Mouse (Mus musculus) regulatory T cell (primary cell): ENCODE measurements around the gene Ipo9.

Experiments
- in situ Hi-C: fragments of 300-600 bp; cut with MboI, MseI; formaldehyde crosslinking; loops from one replicate; pipeline ENCODE4 v1.15.1; 2025; ENCODE audit warnings: high pct_unique_total_duplicates

The Ipo9 gene

DNA sequence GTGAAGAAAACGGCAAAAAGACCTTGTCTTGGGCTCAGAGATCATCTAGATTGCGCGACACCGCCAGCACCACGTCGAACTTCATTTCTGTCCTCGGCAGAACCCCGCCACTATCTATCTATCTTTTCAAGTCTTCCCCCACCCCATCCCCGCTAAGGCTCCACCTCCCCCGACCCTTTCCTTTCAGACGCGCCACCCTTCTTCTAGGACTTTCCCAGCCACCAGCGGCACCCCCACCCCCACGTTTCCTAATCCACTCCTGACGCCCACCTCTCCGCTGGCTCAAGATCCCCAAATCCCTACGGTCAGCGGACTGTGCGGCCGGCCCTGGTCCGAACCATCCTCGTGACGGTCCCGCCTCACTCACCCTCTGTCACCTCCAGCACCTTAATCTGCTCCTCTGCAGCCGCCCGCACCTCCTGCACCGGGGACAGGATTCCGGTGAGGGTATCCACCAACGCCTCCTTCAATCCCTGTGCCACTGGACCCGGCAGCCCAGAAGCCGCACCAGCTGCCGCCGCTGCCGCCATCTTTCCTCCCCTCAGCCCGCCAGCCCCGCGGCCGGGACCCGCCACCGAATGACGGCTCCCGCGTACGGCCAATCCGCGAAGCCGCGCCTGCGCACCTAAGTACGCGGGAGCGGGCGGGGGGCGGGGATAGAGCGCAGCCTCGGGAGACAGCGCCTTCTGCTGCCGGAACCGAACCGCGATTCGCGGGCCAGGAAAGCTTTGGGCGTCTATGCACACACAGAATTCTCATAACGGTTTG, at the start of gene Ipo9:
Gene Ipo9, minus strand, starts transcription at position 599 of the 768 bp plus-strand sequence.
- in situ Hi-C loops: loop anchor here (10.0 kb wide), 2 partner anchors 125 to 1215 kb away; no protein-coding TSS in a partner anchor

DNA sequence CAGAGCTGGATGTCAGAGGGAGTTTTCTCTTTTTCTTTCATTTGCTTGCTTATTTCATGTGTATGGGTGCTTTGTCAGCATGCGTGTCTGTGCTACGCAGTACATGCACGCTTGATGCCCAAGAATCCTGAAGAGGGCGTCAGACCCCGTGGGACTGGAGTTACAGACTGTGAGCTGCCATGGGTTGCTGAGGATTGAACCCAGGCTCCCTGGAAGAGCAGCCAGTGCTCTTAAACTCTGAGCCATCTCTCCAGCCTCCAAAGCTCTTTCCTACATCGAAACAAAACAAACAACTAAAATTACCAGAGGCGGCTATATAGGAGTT, 45.2 kb upstream of the Ipo9 start:
- in situ Hi-C loops: no loop called here

DNA sequence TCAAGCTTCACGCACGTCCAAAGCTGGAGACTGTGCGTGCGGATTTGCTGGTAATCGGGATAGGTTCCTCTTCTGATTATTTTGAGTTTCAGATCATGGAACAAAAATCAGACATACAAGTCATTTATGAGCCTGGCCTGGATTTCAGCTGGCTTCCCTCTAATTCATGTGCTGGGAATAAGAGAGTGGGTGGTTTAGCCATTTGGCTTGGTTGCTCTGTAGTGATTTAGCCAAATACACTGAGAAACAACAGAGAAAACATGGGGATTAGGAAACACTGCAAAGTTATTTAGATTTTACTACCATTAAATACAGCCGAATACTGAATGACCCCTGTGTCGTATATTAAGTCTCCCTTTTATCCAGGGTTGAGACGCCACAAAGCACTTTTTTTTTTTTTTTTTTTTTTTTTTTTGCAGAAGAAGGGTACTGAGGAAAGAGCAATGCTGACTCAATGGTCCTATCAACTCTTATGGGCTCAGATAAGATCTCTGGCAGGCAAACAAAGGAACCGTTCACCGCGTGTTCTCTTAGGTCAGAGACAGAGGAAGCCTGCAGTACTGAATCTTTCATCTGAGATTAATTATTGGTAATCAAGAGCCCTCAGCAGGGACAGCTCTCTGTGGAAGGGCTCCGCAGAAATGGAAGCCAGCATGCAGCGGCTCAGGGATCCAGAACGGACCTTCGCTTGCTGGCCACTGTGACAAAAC, 44.7 kb upstream of the Ipo9 start:
- in situ Hi-C loops: no loop called here

DNA sequence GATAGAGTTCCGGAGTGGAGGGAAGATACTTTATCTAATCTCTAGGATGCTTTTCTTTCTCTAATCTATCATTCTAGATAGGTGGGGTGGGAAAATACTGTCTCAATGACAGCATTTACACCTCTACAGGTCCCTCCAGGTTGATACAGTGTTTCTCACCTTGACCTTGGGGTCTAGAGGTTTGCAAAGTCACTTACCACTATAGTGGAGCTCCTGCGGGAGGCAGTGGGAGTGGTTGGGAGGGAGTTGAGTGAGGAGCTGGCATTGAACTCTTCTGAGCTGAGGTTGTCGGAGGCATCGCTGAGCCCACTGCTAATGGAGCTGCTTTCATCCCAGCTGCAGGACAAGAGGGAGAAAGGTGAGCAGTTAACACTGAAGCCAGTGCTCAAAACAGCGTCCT, 42.2 kb upstream of the Ipo9 start:
- in situ Hi-C loops: no loop called here

DNA sequence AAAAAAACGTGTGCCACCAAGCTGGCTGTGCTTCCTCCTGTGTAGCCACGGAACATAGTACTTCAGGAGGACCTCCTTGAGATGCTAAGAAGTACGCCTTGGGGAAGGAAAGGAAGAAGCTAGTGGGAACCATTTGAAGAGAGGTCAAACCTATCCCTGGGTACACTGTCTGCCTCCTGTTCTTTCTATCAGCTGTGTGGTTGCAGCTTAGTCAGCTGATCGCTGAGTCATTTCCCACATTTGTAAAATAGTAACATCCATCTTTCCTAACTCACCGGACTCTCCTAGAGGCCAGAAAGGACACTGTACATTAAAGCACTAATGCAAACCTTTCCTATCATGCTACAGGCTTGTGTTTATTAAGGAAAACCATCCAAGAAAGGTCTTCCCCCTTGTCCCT, 41.4 kb upstream of the Ipo9 start:
- in situ Hi-C loops: no loop called here

DNA sequence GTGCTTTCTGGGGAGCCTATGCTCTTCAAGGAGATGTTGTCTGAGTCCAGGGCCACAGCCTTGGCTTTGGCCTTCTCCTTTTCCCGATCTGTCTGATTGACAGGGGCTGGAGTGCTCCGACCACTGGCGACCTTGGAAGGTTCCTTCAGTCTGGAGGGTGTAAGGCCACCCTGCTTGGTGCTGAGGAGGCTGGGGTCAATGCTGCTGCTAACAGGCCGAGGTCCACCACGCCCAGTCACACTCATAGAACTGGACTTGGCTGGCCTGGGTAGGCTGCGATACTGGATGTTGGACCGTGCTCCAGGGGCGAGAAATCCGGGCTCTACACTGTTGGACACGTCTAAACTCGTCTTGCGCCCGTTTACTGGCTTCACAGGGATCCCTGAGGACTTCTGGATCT, 40.2 kb upstream of the Ipo9 start:
- in situ Hi-C loops: no loop called here

DNA sequence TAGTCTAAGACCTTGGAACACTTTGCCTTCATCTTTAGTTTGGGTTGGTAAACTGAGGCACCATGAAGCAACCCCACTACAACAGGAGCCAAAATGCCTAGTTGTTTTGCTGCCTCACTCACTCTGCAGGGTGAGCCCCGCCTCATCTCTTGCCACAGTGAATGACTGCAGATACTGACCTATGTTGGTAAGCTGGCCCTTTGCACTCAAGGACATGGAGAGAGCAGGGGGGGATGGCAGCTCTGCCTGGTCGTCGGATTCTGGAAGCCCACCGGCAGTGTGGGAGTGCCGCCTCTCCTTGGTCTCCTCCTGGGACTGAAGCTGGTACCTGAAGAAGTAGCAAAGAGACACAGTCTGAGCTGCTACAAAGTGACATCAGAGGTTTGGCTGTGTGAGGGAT, 37.2 kb upstream of the Ipo9 start:
- in situ Hi-C loops: no loop called here

DNA sequence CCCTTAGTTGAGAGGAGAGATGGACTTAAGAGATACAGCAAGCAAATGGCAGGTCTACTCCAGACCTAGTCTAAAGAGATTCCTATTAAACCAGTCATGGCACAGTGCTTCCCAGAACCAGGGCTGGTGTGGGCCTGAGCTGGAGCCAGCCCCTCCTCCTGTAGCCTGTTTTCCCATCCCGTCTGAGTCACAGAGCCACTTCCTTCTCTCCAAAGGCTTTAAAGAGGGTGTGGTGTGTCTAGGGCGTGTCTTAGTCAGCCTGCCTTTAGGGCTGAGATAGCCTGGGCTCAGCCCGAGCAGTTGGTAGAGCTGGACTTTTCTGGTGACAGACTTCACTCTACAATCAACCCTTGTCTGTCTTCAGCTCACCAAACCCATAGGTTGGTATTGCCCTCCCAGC, 36.6 kb upstream of the Ipo9 start:
- in situ Hi-C loops: no loop called here

DNA sequence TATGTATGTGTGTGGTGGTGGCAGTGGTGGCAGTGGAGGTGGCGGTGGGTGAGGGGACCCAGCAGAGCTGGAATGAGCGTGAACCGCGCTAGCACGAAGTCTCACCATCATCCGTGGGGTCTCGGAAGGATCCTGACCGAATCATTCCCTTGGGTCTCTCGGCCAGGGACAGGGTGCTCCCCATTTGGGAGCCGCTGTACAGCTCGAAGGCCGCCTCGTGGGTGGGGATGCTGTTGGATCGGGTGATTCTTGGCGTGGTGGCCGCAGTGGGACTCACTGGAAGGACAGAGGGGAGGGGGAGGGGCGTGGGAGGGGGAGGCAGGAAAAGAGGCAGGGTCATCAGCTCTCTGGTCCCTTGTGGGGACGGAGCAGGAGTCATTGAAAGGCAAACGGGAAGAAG, 35.4 kb upstream of the Ipo9 start:
- in situ Hi-C loops: no loop called here

DNA sequence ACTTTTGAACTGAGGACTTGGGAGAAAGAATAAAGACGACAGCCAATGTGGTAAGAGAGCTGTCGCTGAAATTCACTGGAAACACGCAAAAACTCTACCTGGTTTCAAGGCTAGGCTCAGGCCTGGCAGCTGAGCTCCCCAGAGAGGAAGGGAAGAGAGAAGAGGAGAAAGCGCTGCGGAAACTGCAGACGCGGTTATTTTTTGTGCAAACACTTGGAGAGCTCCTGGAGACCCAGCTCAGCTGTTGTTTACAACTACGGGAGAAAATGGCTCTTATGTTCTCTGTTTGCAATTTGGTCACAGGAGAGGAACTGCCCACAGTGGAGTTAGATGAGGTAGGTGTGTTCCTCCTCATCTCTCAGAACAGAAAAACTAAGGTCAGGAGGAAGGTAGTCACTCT, 32.4 kb upstream of the Ipo9 start:
- in situ Hi-C loops: no loop called here

DNA sequence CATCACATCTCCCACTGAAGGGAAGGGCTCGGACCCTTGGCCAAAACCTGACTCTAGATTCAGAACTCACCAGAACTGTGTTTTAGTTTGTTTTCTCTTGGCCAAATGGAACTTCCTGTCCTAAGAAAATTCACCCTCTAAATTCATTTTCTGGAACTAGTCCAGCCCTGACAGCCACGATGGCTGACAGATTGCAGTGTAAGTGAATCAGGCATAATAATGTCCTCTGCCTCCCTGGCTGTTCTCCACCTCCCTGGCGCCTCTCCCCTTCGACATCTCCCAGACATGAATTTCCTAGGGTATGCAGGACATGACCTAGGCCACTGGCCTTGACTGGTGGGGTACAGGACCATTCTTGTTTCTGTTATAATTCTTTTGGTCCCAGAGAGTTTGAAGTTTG, 32.0 kb upstream of the Ipo9 start:
- in situ Hi-C loops: no loop called here

DNA sequence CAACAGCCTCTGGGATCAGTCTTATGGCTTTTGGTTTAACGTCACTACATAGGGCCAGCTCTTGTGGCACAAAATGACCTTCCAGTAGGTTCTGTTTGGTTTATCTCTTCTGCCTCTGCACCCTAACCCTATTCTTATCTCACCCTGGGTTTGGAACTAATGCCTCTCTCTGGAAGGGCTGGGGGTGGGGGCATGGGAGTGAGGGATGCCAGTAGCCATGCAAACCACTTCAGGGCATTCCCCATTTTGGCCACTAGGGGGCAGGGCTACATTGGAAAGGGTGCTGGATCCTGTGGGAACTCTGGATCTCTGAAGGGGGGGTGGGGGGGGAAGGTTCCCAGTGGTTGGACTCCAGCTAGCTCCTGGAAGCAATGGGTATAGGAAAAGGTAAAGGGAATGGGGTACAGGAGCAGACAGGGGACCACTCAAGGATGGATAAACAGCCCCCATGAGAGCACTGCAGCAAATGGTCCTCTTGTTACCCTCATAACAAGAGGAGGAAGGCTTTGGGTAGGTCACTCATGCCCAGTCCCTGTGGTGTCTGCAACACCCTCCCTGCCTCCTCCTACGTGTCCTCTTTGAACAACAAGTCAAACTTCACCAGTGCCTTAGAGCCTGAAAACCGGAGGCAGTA, 30.9 kb upstream of the Ipo9 start:
- in situ Hi-C loops: no loop called here

DNA sequence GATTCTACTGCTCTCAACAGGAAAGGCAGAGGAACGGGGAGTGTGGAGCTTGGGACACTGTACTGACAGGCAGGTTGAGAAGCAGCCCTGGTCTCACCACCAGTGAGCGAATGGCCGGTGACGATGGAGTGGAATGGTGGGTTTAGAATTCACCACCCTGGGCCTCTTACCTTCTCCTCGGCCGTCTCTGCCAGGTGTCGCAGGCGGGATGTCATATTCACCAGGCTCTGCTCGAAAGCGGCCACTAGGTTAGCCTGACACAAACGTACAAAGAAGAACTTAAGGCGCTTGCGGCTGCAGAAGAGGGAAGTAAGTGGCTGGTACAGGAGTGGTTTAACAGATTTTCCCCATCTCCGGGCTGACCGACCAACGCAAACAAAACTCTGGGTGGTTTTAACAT, 30.2 kb upstream of the Ipo9 start:
- in situ Hi-C loops: no loop called here

DNA sequence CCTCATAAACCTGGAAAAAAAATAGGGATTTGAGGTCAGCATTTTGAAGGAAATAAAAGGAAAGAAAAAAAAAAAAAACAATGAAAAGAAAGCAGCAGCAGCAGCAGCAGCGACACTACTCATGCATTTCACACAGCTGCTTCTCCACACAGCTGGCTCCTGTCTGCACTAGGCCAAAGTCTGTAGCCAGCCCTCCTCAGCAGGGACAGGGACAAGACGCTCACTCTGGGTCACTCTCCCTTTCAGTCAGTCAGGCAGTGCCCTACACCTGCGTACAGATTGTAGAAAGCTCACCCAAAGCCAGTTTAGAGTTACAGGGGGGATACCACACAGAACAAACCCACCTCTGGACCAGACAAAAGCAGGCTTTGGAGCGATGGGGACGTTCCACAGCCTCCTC, 27.6 kb upstream of the Ipo9 start:
- in situ Hi-C loops: no loop called here

DNA sequence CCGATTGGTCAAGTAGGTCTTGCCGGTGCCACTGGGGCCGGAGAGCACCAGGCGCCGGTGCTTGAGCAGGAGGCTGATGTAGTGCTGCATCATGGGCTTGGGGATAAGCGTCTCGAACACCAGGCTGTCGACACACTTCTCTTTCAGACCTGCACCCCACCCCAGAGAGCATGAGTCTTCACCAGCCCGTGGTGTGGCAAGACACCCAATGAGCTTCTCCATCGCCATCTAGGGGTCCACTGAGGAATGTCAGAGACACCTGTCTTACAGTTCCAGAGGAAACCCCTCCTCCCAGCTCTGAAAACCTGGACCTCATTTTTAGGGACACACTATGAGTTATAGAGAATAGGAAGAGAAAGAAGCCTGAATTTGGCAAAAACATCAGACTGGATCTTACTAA, 22.0 kb upstream of the Ipo9 start:
- in situ Hi-C loops: no loop called here

DNA sequence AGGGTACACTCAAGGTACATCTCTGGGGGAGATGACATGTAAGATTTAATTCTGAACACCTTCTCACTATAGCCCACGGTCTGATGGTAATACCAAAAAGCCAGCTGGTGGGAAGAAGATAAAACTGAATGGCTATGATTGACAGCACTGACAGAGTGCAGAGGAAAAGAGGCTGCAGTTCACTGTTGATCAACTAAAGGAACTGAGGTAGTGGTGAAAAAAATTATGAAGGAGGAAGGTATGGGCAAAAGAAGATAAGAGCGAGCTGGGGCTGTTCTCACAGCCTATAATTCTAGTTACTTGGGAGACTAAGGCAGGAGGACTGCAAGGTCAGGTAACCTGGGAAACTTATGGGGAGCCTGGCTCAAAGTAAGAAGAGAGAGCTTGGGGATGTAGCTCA, 21.1 kb upstream of the Ipo9 start:
- in situ Hi-C loops: no loop called here

DNA sequence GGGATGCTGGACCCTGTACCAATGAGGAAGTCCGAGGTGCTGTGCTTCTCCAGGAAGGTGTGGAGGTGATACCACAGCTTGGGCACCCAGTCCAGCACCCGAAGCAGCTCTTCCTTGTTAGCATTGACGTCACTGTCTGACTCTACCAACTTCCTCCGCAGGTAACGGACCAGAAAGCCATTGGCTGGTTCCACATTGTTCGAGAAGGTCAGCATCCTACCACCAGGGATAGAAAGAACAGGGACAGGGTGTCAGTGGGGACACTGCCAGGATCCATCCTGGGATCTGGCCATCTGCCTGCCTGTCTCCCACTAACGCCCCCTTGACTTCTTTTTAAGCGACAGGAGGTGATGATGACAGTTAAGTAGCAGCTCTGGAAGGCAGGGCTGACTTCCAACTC, 19.6 kb upstream of the Ipo9 start:
- in situ Hi-C loops: no loop called here

DNA sequence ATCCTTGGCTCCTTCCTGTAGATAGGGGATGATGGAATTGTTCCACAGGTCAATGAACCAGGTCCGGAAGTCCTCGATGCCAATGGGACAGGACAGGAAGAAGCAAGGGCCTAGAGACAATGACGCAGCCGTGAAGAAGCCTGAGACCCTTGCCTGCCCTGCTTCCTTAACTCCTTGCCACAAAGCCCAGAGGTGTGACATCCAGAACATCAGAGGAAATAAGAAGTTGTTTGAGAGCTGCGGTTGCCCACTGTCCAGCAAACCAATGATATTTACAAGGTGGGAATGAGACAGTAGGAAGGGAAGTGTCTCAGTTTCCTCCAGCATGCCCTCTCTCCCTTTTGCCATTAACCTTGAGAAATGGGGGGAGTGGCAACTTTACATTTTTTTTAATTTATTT, 18.6 kb upstream of the Ipo9 start:
- in situ Hi-C loops: no loop called here

DNA sequence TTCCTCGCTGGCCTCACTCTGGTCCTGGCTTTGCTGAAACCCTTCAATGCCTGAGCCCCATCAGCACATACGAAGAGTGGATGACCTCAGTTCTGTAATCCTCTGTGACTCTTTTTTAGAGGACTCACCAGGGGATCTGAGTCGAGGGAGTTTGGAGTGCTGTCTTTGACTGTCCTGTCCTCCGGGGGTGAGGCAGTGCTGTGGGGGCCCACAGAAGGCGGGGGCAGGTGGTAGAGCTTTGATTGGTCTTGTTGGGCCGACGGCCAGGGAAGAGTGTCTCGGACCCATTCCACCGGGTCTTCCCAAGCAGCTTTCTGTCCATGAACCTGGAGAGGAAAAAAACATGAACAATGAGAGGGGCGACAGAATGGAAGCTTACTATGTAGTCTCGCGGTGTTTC, 13.2 kb upstream of the Ipo9 start:
- in situ Hi-C loops: no loop called here

DNA sequence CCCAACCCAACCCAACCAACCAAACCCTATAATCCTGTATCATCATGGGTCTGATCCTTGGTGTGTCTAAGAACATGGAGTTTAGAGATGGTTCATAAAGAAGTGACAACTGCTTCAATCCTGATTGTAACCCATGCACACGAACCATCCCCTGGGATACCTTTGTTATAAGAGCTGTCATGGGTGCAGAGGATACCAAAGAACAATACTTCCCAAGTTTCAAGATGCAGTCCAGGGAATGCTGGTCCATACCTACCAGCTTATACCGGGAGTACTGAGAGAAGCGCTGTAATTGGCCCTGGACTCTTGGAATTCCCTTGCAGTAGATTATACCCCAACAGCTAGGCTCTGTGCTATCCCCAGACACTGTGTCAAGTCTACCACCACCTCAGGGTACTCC, 11.6 kb upstream of the Ipo9 start:
- in situ Hi-C loops: no loop called here

DNA sequence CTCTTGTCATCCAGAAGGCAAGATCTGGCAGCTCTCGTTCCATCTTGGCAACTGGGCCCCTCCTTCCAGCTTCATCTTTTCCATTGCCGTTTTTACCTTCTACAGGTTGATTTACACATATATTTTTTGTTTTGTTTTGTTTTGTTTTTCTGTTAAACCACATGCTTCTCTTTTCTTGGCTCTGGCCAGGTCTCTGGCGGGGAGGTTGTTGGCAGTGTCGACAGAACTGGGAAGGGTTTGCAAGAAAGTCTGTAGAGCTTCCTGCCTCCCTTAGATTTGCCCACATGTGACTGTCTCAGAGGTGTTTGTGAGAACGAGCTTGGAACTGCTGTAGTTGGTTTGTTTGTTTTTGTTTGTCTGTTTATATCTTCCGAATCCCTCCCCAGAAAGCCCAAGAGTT, 10.7 kb upstream of the Ipo9 start:
- in situ Hi-C loops: no loop called here

DNA sequence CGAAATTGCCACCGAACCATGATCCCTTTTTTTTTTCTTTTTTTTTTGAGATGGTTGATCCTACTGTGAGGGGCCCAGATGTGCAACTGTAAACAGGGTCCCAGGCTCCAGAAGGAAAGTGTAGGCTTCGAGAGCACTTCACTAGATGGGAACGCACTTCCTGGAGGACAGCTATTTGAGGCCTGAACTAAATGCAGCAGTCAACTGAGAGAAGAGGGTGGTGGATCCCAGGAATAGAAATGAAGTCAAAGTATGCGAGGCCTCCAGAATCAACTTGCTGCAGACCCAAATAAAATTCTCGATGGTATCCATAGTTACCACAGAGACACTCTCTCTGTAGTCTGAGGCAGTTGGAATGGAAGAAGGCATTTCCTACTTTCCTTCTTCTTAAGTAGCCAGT, 8.5 kb upstream of the Ipo9 start:
- in situ Hi-C loops: loop anchor here (10.0 kb wide), 1 partner anchor 1206 kb away; no protein-coding TSS in a partner anchor

DNA sequence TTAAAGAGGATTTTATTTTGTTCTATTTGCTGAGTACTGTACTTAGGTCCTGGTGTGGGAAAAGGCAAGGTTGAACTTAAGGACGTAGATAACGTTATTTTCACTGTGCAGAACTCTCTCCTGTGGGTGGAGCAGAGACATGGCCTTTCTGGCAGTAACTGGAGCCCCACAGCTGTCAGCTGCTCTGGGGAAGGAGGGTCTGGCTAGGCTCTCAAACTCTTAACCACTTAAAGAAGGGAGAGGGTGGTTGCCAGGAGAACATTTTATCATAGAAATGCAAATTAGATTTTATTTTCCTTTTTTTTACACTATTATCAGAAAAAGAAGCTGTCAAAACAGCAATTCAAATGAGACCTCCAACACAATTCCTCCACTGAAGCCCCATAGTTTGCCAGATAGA, 5.5 kb upstream of the Ipo9 start:
- in situ Hi-C loops: loop anchor here (10.0 kb wide), 1 partner anchor 1209 kb away; no protein-coding TSS in a partner anchor
